Mouse (Mus musculus) left cerebral cortex, postnatal 10 days (tissue): ENCODE results near the gene Gatad2b. TPM values are rescaled to one million over a fixed set of nuclear protein-coding genes. Genes with fewer than 3 reads are reported as not detected.
"Not testable (repeated sequence)": the region's sequence is repeated elsewhere in the genome, so short reads cannot be mapped to it uniquely, and the experiment has no call there.

Experiments
- DNase-seq, 2 experiments: peaks; one replicate each; pipeline ENCODE4 v3.0.0; 2021 to 2022; ENCODE audit warnings: low spot score in 2 of 2, mixed read lengths in 1 of 2; ENCODE audit errors: extremely low spot score in 1 of 2
- intact Hi-C: fragments of 180-260 bp; cut with DNase I; formaldehyde crosslinking; loops from one replicate; pipeline ENCODE4 v1.15.1; 2025
- total RNA-seq, 2 experiments: library from RNA; stranded (reverse); gene quantifications; 2 replicates each; pipeline ENCODE4 v1.2.3; 2021

The Gatad2b gene
- total RNA-seq, 2 experiments from 2014 or later: 90.0 to 90.5 TPM

GRCm38 (mm10) chr3:90265034-90265931, 27.7 kb upstream of the Gatad2b start, which contains the start of gene Dennd4b:
Gene Dennd4b, plus strand, starts transcription at chr3:90265185.
- peak; percentile 74 to 95 for DNase-seq
- intact Hi-C loops: loop anchor here (5.0 kb wide), 2 partner anchors 87 to 107 kb away; no protein-coding TSS in a partner anchor

GRCm38 (mm10) chr3:90265932-90266741, 26.8 kb upstream of the Gatad2b start:
- intact Hi-C loops: loop anchor here (5.0 kb wide), 2 partner anchors 86 to 106 kb away; no protein-coding TSS in a partner anchor
- no peak for DNase-seq

GRCm38 (mm10) chr3:90266901-90267775, 25.8 kb upstream of the Gatad2b start:
- intact Hi-C loops: loop anchor here (5.0 kb wide), 2 partner anchors 85 to 105 kb away; no protein-coding TSS in a partner anchor
- no peak for DNase-seq

GRCm38 (mm10) chr3:90268190-90268589, 24.8 kb upstream of the Gatad2b start:
- intact Hi-C loops: loop anchor here (5.0 kb wide), 2 partner anchors 84 to 104 kb away; no protein-coding TSS in a partner anchor
- no peak for DNase-seq

- intact Hi-C loops: loop anchor here (5.0 kb wide), 2 partner anchors 83 to 103 kb away; no protein-coding TSS in a partner anchor
- no peak for DNase-seq
Observed at GRCm38 (mm10) chr3:90268971-90269370, 24.0 kb upstream of the Gatad2b start.

GRCm38 (mm10) chr3:90270784-90271183, 22.2 kb upstream of the Gatad2b start:
- no peak for DNase-seq
- intact Hi-C loops: no loop called here

GRCm38 (mm10) chr3:90272170-90272569, 20.8 kb upstream of the Gatad2b start:
- no peak for DNase-seq
- intact Hi-C loops: no loop called here

- intact Hi-C loops: no loop called here
- no peak for DNase-seq
Observed at GRCm38 (mm10) chr3:90273855-90274254, 19.1 kb upstream of the Gatad2b start.

GRCm38 (mm10) chr3:90275286-90275685, 17.7 kb upstream of the Gatad2b start:
- intact Hi-C loops: no loop called here
- no peak for DNase-seq

- DNase-seq: no peak
- intact Hi-C loops: no loop called here
Observed at GRCm38 (mm10) chr3:90276858-90277257, 16.1 kb upstream of the Gatad2b start.

GRCm38 (mm10) chr3:90277793-90278192, 15.2 kb upstream of the Gatad2b start:
- no peak for DNase-seq
- intact Hi-C loops: no loop called here

- no peak for DNase-seq
Observed at GRCm38 (mm10) chr3:90278211-90278610, 14.8 kb upstream of the Gatad2b start.

GRCm38 (mm10) chr3:90279216-90279615, 13.8 kb upstream of the Gatad2b start:
- intact Hi-C loops: no loop called here
- DNase-seq: no peak

More at GRCm38 (mm10) chr3:90278211-90278610, 14.8 kb upstream of the Gatad2b start:
- intact Hi-C loops: no loop called here

- intact Hi-C loops: no loop called here
Observed at GRCm38 (mm10) chr3:90279743-90280142, 13.2 kb upstream of the Gatad2b start.

GRCm38 (mm10) chr3:90280708-90281107, 12.3 kb upstream of the Gatad2b start:
- intact Hi-C loops: no loop called here

More at GRCm38 (mm10) chr3:90279743-90280142, 13.2 kb upstream of the Gatad2b start:
- no peak for DNase-seq

GRCm38 (mm10) chr3:90284150-90284549, 8.8 kb upstream of the Gatad2b start:
- DNase-seq: no peak
- intact Hi-C loops: no loop called here

More at GRCm38 (mm10) chr3:90280708-90281107, 12.3 kb upstream of the Gatad2b start:
- DNase-seq: no peak

GRCm38 (mm10) chr3:90289403-90289802, 3.6 kb upstream of the Gatad2b start:
- DNase-seq, intact Hi-C loops: not testable (repeated sequence)

GRCm38 (mm10) chr3:90290602-90291001, 2.4 kb upstream of the Gatad2b start:
- no peak for DNase-seq
- intact Hi-C loops: loop anchor here (5.0 kb wide), 1 partner anchor 82 kb away; no protein-coding TSS in a partner anchor
